Mouse (Mus musculus) forebrain, embryonic 13.5 days (tissue): ENCODE data around the gene Tmcc1. TPM values are rescaled to one million over a fixed set of nuclear protein-coding genes. Genes with fewer than 3 reads are reported as not detected.

Source experiments
- ATAC-seq: fragments of 200-750 bp; cut with Nextera tagmentation; 2 replicates; pipeline ENCODE4 v1.8.0; 2017
- H3K27ac ChIP-seq: fragments of 300-500 bp; sonication (generic); 2 replicates; pipeline ENCODE4 v1.5.1; 2015; ENCODE audit warnings: inconsistent platforms, mild to moderate bottlenecking, moderate library complexity
- H3K27me3 ChIP-seq: fragments of 300-500 bp; sonication (generic); 2 replicates; pipeline ENCODE4 v1.6.1; 2015; ENCODE audit warnings: mild to moderate bottlenecking, inconsistent platforms
- H3K36me3 ChIP-seq: fragments of 300-500 bp; sonication (generic); 2 replicates; pipeline ENCODE4 v1.6.1; 2015; ENCODE audit warnings: mild to moderate bottlenecking, inconsistent platforms; ENCODE audit not compliant: poor library complexity, severe bottlenecking
- H3K4me1 ChIP-seq: fragments of 300-500 bp; sonication (generic); 2 replicates; pipeline ENCODE4 v1.6.1; 2015; ENCODE audit warnings: inconsistent platforms
- H3K4me2 ChIP-seq: fragments of 300-500 bp; sonication (generic); 2 replicates; pipeline ENCODE4 v1.6.1; 2015; ENCODE audit warnings: inconsistent platforms, mild to moderate bottlenecking, moderate library complexity
- H3K4me3 ChIP-seq: fragments of 300-500 bp; sonication (generic); 2 replicates; pipeline ENCODE4 v1.5.1; 2015; ENCODE audit warnings: mild to moderate bottlenecking, inconsistent platforms
- H3K9ac ChIP-seq: fragments of 300-500 bp; sonication (generic); 2 replicates; pipeline ENCODE4 v1.6.1; 2015; ENCODE audit warnings: mild to moderate bottlenecking, inconsistent platforms
- H3K9me3 ChIP-seq: fragments of 300-500 bp; sonication (generic); replicated peaks from 2 replicates; pipeline ENCODE4 v1.6.1; 2016; ENCODE audit warnings: inconsistent platforms
- WGBS: fragments of 180-500 bp; shearing (Covaris S2); methylation state at CpG from one replicate; pipeline ENCODE4 v1.1.7; 2015; 5-methylcytosine and 5-hydroxymethylcytosine counted together
- polyA plus RNA-seq: library from polyadenylated mRNA; unstranded; fragments of >200 nt; fragmentation: Nextera tagmentation; extraction: Ambion mirVana; gene quantifications from 2 replicates; pipeline ENCODE4 v1.2.1, GENCODE M21; 2015

Gene Tmcc1
- polyA plus RNA-seq, 1 experiment from 2014 or later: 33.8 TPM

- Histone ChIP-seq H3K4me3 (peak within 1 kb of the TSS; percentile 56), H3K4me1 (peaks cover 29% of the 10 kb centered on the region), H3K9me3 (no peaks in the 10 kb centered on the region), H3K27ac (peak within 1 kb of the TSS; percentile 45; the same call in 1 of the 2 replicates), H3K36me3 (no peaks in the 10 kb centered on the region), H3K4me2 (peak within 1 kb of the TSS; percentile 85), H3K9ac (peak within 1 kb of the TSS; percentile 63), H3K27me3 (peaks cover 51% of the 10 kb centered on the region)
- ATAC-seq: peak; percentile 72
- WGBS: under 1% methylated on average over 37 of the region's 51 CpGs
These were observed 198.3 kb downstream of the Tmcc1 start, which contains the start of gene Plxnd1 for GRCm38 (mm10) chr6:115994877-115995520. Gene Plxnd1 (minus strand): TSS chr6:115995005.

GRCm38 (mm10) chr6:115994146-115994876 is 199.0 kb downstream of the Tmcc1 start:
- peak overlapping the region; percentile 85 for H3K4me2 ChIP-seq
- H3K9ac ChIP-seq: peak overlapping the region; percentile 63
- H3K4me3 ChIP-seq: peak overlapping the region; percentile 56
- peak overlapping the region; percentile 3; the same call in 1 of the 2 replicates for H3K27ac ChIP-seq
- WGBS: 1% methylated on average over 89 of the region's 93 CpGs
- peaks cover 29% of the 10 kb centered on the region for H3K4me1 ChIP-seq
- H3K27me3 ChIP-seq: peaks cover 51% of the 10 kb centered on the region
- no peaks in the 10 kb centered on the region for H3K9me3 ChIP-seq
- no peak for ATAC-seq
- no peaks in the 10 kb centered on the region for H3K36me3 ChIP-seq

- Histone ChIP-seq H3K27ac (peak overlapping the region; percentile 45), H3K36me3 (no peaks in the 10 kb centered on the region), H3K27me3 (peaks cover 51% of the 10 kb centered on the region), H3K4me3 (peak overlapping the region; percentile 56), H3K9me3 (no peaks in the 10 kb centered on the region), H3K4me2 (peak overlapping the region; percentile 85), H3K9ac (peak overlapping the region; percentile 63), H3K4me1 (peaks cover 29% of the 10 kb centered on the region)
- WGBS: 2% methylated on average over 77 of the region's 86 CpGs
- ATAC-seq: peak; percentile 36
These were observed 199.7 kb downstream of the Tmcc1 start for GRCm38 (mm10) chr6:115993463-115994145.

GRCm38 (mm10) chr6:115992981-115993380 is 200.3 kb downstream of the Tmcc1 start:
- peaks cover 29% of the 10 kb centered on the region for H3K4me1 ChIP-seq
- peak overlapping the region; percentile 85 for H3K4me2 ChIP-seq
- H3K27ac ChIP-seq: no peak overlapping the region
- no peak for ATAC-seq
- no peaks in the 10 kb centered on the region for H3K9me3 ChIP-seq
- H3K27me3 ChIP-seq: peaks cover 51% of the 10 kb centered on the region
- H3K4me3 ChIP-seq: peak overlapping the region; percentile 56
- no peaks in the 10 kb centered on the region for H3K36me3 ChIP-seq
- 44% methylated on average over 6 of the region's 6 CpGs for WGBS
- H3K9ac ChIP-seq: peak overlapping the region; percentile 63

- Histone ChIP-seq H3K4me3 (peak overlapping the region; percentile 56), H3K9ac (peak overlapping the region; percentile 39), H3K4me1 (peaks cover 37% of the 10 kb centered on the region), H3K4me2 (peak overlapping the region; percentile 85), H3K27ac (no peak overlapping the region), H3K9me3 (no peaks in the 10 kb centered on the region), H3K27me3 (peaks cover 51% of the 10 kb centered on the region), H3K36me3 (no peaks in the 10 kb centered on the region)
- WGBS: 28% methylated on average over 10 of the region's 10 CpGs
- ATAC-seq: no peak
These were observed 201.2 kb downstream of the Tmcc1 start for GRCm38 (mm10) chr6:115991881-115992620.

GRCm38 (mm10) chr6:115991108-115991880 is 202.0 kb downstream of the Tmcc1 start:
- no peak overlapping the region for H3K27ac ChIP-seq
- peak overlapping the region; percentile 39; the same call in 1 of the 2 replicates for H3K9ac ChIP-seq
- H3K4me1 ChIP-seq: peaks cover 44% of the 10 kb centered on the region
- peak overlapping the region; percentile 56 for H3K4me3 ChIP-seq
- WGBS: 30% methylated on average over 12 of the region's 13 CpGs
- no peak for ATAC-seq
- H3K4me2 ChIP-seq: peak overlapping the region; percentile 85
- peaks cover 50% of the 10 kb centered on the region for H3K27me3 ChIP-seq
- H3K36me3 ChIP-seq: no peaks in the 10 kb centered on the region
- H3K9me3 ChIP-seq: no peaks in the 10 kb centered on the region

- Histone ChIP-seq H3K27me3 (peaks cover 42% of the 10 kb centered on the region), H3K4me2 (peak overlapping the region; percentile 85), H3K9me3 (no peaks in the 10 kb centered on the region), H3K4me1 (peaks cover 50% of the 10 kb centered on the region), H3K36me3 (no peaks in the 10 kb centered on the region), H3K4me3 (0 out of 2 replicates have a peak overlapping the region, but pooled peaks have one; percentile 56), H3K9ac (no peak overlapping the region), H3K27ac (no peak overlapping the region)
- 77% methylated on average over 9 of the region's 9 CpGs for WGBS
- ATAC-seq: no peak
These were observed 202.8 kb downstream of the Tmcc1 start for GRCm38 (mm10) chr6:115990479-115990878.

GRCm38 (mm10) chr6:115990056-115990455 is 203.2 kb downstream of the Tmcc1 start:
- Histone ChIP-seq H3K4me3 (no peak overlapping the region), H3K9ac (no peak overlapping the region), H3K27ac (no peak overlapping the region), H3K4me2 (peak overlapping the region; percentile 85), H3K4me1 (peaks cover 54% of the 10 kb centered on the region), H3K36me3 (no peaks in the 10 kb centered on the region), H3K27me3 (peaks cover 42% of the 10 kb centered on the region), H3K9me3 (no peaks in the 10 kb centered on the region)
- WGBS: 76% methylated on average over 3 of the region's 3 CpGs
- no peak for ATAC-seq

GRCm38 (mm10) chr6:115989607-115990006 is 203.7 kb downstream of the Tmcc1 start:
- H3K27me3 ChIP-seq: peaks cover 42% of the 10 kb centered on the region
- ATAC-seq: no peak
- H3K9me3 ChIP-seq: no peaks in the 10 kb centered on the region
- H3K4me1 ChIP-seq: peaks cover 58% of the 10 kb centered on the region
- no peak overlapping the region for H3K9ac ChIP-seq
- 53% methylated on average over 4 of the region's 4 CpGs for WGBS
- peak overlapping the region; percentile 85 for H3K4me2 ChIP-seq
- H3K4me3 ChIP-seq: peak overlapping the region; percentile 14; the same call in 1 of the 2 replicates
- no peaks in the 10 kb centered on the region for H3K36me3 ChIP-seq
- H3K27ac ChIP-seq: 0 out of 2 replicates have a peak overlapping the region, but pooled peaks have one; percentile 15

GRCm38 (mm10) chr6:115989032-115989431 is 204.3 kb downstream of the Tmcc1 start:
- Histone ChIP-seq H3K27ac (no peak overlapping the region), H3K36me3 (no peaks in the 10 kb centered on the region), H3K4me2 (peak overlapping the region; percentile 85; the same call in 1 of the 2 replicates), H3K9ac (no peak overlapping the region), H3K27me3 (peaks cover 37% of the 10 kb centered on the region), H3K9me3 (no peaks in the 10 kb centered on the region), H3K4me1 (peaks cover 56% of the 10 kb centered on the region), H3K4me3 (no peak overlapping the region)
- WGBS: 69% methylated on average over 5 of the region's 5 CpGs
- no peak for ATAC-seq
